Mouse (Mus musculus): Measurements from ENCODE around the gene Gpr157. TPM values are rescaled to one million over a fixed set of nuclear protein-coding genes. Genes with fewer than 3 reads are reported as not detected.

The Gpr157 gene
- polyA plus RNA-seq, 1 experiment from 2014 or later: 2.1 TPM

DNA sequence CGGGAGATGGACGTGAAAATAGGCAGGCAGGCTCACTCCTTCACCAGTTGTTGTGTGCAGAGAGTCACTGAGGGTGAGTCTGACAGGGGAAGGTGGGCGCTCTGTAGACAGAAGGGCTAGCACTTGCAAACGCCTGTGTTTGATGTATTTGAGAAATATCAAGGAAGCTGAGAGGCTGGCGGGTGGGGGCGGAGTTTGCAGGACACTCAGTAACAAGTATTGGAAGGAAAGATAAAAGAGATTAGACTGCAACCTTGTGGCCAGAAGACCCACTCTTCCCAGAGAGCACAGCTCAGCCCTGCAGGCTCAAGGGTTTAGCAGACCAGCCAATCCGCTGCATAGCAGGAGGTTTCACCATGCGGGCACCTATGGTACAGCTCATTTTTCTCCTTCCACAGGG, 35.7 kb upstream of the Gpr157 start:
- Histone ChIP-seq H3K27ac (ENCODE audit: poor library complexity, severe bottlenecking) (no peak overlapping the region), H3K27me3 (replicated peaks) (peaks cover 44% of the 10 kb centered on the region), H3K9me3 (replicated peaks) (peaks cover 3% of the 10 kb centered on the region; the same call in 1 of the 2 replicates), H3K36me3 (no peaks in the 10 kb centered on the region), H3K4me3 (no peak overlapping the region), H3K9ac (no peak overlapping the region), H3K4me1 (replicated peaks) (peaks cover 28% of the 10 kb centered on the region), H3K4me2 (no peak overlapping the region)
- 71% methylated on average over 8 of the region's 8 CpGs for WGBS
- ATAC-seq (ENCODE audit: insufficient number of reproducible peaks, low FRiP score): no peak

DNA sequence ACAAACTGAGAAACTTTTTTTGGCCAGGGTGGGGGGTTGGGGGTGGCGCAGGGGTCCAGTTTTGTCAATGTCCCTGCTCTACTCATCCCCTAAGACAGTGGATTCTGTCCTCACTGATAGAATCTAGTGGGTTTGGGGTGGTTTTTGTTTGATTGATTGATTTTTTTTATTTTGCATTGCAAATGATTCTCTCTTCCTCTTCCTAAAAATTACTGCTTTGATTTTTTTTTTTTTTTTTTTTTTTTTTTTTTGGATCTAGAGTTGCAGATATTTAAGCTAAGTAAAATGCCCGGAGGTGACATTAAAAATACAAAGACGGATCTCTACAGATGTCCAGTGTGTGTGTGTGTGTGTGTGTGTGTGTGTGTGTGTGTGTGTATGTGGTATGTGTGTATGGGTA, 34.8 kb upstream of the Gpr157 start:
- Histone ChIP-seq H3K4me3 (no peak overlapping the region), H3K9ac (no peak overlapping the region), H3K4me2 (no peak overlapping the region), H3K4me1 (replicated peaks) (peaks cover 27% of the 10 kb centered on the region), H3K27me3 (replicated peaks) (peaks cover 37% of the 10 kb centered on the region), H3K9me3 (replicated peaks) (peaks cover 3% of the 10 kb centered on the region; the same call in 1 of the 2 replicates), H3K27ac (ENCODE audit: poor library complexity, severe bottlenecking) (no peak overlapping the region), H3K36me3 (peaks cover 6% of the 10 kb centered on the region; the same call in 1 of the 2 replicates)
- ATAC-seq (ENCODE audit: insufficient number of reproducible peaks, low FRiP score): no peak
- WGBS: 83% methylated on average over 3 of the region's 3 CpGs

DNA sequence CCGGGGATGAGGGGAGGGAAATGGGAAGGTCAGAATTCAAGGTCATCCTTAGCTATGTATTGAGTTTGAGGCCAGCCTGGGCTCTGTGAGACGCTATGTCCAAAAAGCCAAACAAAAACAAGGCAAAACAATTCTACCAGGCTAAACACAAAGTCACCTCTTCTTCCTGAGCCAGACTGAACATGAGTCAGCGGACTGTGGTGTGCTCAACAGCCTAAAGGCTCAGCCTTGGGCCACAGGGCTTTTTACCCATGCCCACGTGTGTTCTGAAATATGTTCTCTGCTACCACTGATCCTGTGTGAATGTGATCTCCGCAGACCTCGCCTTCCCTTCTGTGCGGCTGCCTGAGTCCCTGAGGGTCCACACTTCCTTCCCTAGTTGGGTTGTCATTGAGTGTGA, 31.0 kb upstream of the Gpr157 start:
- Histone ChIP-seq H3K9ac (no peak overlapping the region), H3K36me3 (peaks cover 6% of the 10 kb centered on the region; the same call in 1 of the 2 replicates), H3K4me2 (no peak overlapping the region), H3K4me3 (no peak overlapping the region), H3K27ac (ENCODE audit: poor library complexity, severe bottlenecking) (no peak overlapping the region), H3K27me3 (replicated peaks) (peaks cover 17% of the 10 kb centered on the region), H3K4me1 (replicated peaks) (peaks cover 8% of the 10 kb centered on the region), H3K9me3 (replicated peaks) (no peaks in the 10 kb centered on the region)
- ATAC-seq (ENCODE audit: insufficient number of reproducible peaks, low FRiP score): no peak
- 80% methylated on average over 7 of the region's 7 CpGs for WGBS

DNA sequence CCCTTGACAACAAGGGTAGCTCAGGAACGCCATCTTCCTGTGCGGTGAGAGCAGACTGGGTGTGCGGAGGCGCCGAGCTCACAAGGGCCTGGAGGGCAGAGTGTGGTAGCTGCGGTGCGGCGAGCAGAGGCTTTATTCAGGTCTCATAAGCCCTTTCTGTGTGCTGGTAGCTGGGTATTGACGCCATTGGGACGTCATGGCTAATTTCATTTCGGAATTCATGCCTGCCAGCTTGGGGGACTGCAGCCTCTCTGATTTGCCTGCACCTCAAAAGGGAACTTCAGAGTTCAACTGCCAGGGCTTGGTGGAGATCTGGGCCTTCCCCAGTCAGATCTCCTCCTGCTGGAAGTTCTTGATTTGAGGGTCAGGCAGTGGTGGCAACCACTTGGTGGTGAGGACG, 29.4 kb upstream of the Gpr157 start:
- no peak for ATAC-seq (ENCODE audit: insufficient number of reproducible peaks, low FRiP score)
- Histone ChIP-seq H3K4me3 (no peak overlapping the region), H3K4me2 (no peak overlapping the region), H3K27me3 (replicated peaks) (peaks cover 19% of the 10 kb centered on the region; the same call in 1 of the 2 replicates), H3K4me1 (replicated peaks) (peaks cover 8% of the 10 kb centered on the region), H3K36me3 (peaks cover 6% of the 10 kb centered on the region; the same call in 1 of the 2 replicates), H3K27ac (ENCODE audit: poor library complexity, severe bottlenecking) (no peak overlapping the region), H3K9me3 (replicated peaks) (no peaks in the 10 kb centered on the region), H3K9ac (no peak overlapping the region)
- WGBS: 85% methylated on average over 12 of the region's 12 CpGs

DNA sequence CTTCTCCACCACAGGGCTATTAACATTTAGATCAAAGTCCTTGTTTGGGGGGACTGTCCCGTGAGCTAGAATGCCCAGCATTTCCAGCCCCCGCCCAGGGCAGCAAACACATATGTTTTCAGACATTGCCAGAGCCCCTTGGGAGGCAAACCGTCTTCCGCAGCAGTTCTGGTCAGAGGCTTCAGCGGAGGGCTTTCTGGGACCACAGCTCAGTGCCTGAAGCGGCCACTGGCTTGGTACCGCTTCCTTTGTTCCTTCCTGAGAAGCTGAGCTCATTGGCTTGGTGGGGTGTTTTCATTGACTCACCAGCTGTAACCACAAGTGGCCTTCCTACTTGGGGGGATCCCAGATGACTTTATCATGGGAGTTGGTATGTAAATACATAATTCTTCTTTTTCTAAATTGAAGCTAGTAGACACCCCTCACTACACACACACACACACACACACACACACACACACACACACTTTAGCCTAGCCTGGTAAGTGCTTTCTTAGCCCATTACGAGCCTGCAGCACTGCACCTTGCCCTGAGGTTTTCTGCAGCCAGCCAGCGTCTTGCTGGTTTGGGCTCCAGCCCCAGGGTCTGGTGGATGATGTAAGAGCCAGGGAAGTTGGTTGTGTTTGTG, 27.2 kb upstream of the Gpr157 start:
- H3K4me1 ChIP-seq (replicated peaks): peaks cover 6% of the 10 kb centered on the region
- H3K27ac ChIP-seq (ENCODE audit: poor library complexity, severe bottlenecking): no peak overlapping the region
- no peak for ATAC-seq (ENCODE audit: insufficient number of reproducible peaks, low FRiP score)
- no peak overlapping the region for H3K4me3 ChIP-seq
- H3K9me3 ChIP-seq (replicated peaks): peaks cover 3% of the 10 kb centered on the region; the same call in 1 of the 2 replicates
- WGBS: 73% methylated on average over 9 of the region's 9 CpGs
- H3K9ac ChIP-seq: no peak overlapping the region
- no peak overlapping the region for H3K4me2 ChIP-seq
- peaks cover 20% of the 10 kb centered on the region; the same call in 1 of the 2 replicates for H3K27me3 ChIP-seq (replicated peaks)
- H3K36me3 ChIP-seq: peaks cover 12% of the 10 kb centered on the region

DNA sequence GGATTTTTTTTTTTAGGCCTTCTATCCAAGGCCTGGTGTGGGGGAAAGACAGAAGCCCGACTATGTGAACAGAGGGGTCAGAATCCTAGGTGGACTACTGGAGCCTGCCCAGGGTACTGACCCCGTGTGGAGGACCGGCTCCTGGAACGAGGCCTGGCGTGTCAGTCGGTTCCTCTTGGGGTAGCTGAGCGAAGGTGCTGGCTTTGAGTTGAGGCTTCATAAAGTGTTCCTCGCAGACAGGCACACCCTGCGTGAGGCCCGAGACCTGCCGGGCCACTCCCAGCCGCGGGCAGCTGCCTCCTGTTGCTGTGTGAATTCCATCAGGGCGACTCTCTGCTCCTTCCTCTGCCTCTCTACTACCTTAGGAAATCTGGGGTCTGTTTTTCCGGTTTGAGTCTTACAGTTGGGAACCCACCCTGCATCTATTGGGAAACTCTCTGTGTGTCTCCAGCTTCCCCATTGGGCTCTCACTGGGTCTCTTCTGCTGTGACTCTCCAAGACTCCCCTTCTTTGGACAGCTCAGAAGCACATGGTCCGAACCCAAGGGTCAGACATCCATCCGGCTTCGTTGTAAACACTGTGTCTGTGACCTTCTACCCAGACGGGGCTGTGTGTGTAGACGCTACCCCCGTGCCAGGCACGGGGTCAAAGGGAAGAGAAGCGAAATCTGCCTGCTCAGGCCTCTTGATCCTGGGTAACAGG, 26.5 kb upstream of the Gpr157 start:
- Histone ChIP-seq H3K27ac (ENCODE audit: poor library complexity, severe bottlenecking) (no peak overlapping the region), H3K27me3 (replicated peaks) (peaks cover 20% of the 10 kb centered on the region; the same call in 1 of the 2 replicates), H3K4me2 (no peak overlapping the region), H3K4me1 (replicated peaks) (no peaks in the 10 kb centered on the region; the same call in 1 of the 2 replicates), H3K36me3 (peaks cover 12% of the 10 kb centered on the region), H3K9ac (no peak overlapping the region), H3K9me3 (replicated peaks) (peaks cover 3% of the 10 kb centered on the region; the same call in 1 of the 2 replicates), H3K4me3 (no peak overlapping the region)
- no peak for ATAC-seq (ENCODE audit: insufficient number of reproducible peaks, low FRiP score)
- WGBS: 66% methylated on average over 23 of the region's 23 CpGs

DNA sequence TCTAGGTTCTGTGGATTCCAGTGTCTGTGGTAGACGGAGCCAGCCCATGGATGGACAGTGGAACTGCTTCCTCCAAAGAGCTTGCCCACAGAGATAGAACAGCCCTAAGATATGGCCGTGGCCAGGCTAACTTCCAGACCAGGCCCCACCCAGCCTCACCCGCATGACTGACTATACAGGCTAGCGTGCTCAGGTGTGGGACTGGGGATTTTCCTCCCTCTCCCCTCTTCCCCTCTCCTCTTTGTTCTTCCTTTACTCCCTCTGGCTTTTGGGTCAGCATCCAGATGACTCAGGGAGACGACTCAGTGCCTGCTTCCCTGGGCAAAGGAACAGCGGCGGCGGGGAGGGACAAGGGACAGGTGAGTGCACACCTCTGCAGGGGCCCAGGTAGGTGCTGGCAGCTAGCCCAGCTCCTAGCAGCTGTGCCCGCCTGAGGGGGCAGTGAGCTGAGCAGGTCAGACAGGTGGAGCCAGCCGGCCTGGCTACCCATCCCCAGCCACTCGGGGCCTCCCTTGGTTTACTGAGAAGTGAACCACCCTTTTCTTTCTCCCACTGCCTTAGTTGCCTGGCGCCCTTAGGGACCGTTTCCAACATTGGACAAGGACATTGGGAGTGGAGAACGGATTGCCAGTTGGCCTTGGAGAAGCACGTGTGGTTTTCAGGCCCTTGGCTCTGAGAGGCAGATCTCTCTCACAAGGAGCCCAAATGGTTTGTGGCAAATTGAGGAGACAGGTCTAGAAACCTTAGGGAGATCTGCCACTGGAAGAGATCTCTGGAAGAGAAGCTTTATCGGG, 25.5 kb upstream of the Gpr157 start:
- Histone ChIP-seq H3K9me3 (replicated peaks) (peaks cover 3% of the 10 kb centered on the region; the same call in 1 of the 2 replicates), H3K4me3 (no peak overlapping the region), H3K4me2 (no peak overlapping the region), H3K27ac (ENCODE audit: poor library complexity, severe bottlenecking) (no peak overlapping the region), H3K4me1 (replicated peaks) (no peaks in the 10 kb centered on the region; the same call in 1 of the 2 replicates), H3K36me3 (peaks cover 12% of the 10 kb centered on the region), H3K27me3 (replicated peaks) (peaks cover 20% of the 10 kb centered on the region; the same call in 1 of the 2 replicates), H3K9ac (no peak overlapping the region)
- 74% methylated on average over 16 of the region's 16 CpGs for WGBS
- ATAC-seq (ENCODE audit: insufficient number of reproducible peaks, low FRiP score): no peak

DNA sequence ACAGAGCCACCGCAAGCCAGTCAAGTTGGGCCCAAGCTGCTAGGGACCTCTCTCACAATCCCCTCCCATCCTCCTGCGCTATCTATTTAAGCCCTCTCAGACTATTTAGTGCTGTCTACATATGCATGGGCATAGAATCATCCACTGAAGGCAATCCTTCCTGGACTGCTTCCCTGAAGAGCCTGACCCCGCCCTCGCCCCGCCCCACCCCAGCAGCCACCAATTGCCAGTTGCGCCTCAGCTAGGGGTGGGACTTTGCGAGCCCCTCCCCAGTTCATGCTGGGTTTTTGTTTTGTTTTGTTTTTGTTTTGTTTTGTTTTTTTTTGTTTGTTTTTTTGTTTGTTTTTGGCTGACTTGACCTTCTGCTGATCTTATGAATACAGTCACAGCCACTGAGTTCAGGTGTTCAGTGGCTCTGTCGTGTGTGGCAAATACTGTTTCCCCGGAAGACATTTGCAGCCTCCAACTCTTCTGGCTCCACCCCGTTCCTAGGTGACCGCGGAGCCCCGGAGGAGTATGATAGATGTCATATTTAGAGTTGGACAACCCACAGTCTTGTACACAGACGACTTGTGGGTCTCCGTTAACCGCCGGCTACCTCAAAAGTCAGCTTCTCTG, 20.4 kb upstream of the Gpr157 start:
- peaks cover 6% of the 10 kb centered on the region; the same call in 1 of the 2 replicates for H3K27me3 ChIP-seq (replicated peaks)
- 75% methylated on average over 17 of the region's 17 CpGs for WGBS
- H3K9me3 ChIP-seq (replicated peaks): peaks cover 3% of the 10 kb centered on the region; the same call in 1 of the 2 replicates
- H3K4me2 ChIP-seq: no peak overlapping the region
- no peak for ATAC-seq (ENCODE audit: insufficient number of reproducible peaks, low FRiP score)
- no peak overlapping the region for H3K4me3 ChIP-seq
- H3K27ac ChIP-seq (ENCODE audit: poor library complexity, severe bottlenecking): no peak overlapping the region
- H3K4me1 ChIP-seq (replicated peaks): peaks cover 11% of the 10 kb centered on the region
- H3K36me3 ChIP-seq: peaks cover 6% of the 10 kb centered on the region; the same call in 1 of the 2 replicates
- H3K9ac ChIP-seq: no peak overlapping the region

DNA sequence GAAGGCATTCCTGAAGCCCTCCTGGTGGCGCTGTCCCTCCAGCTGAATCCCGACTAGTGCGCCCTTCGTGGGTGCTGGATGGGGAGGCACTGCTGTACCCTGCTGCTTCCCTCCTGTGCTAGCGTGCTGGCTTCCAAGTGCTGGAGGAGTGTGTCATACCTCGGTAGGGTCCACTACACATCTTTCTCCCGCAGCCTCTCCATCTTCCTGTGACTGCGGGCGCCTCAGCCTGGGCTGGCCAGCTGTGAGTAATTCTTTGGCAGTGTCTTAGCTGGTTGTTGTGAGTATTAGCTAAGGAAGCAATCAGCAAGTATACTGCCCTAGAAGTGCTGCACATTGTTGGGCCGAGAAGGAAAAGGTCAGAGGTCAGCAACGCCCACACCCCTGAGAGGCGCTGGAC, 18.9 kb upstream of the Gpr157 start:
- H3K9ac ChIP-seq: no peak overlapping the region
- H3K27ac ChIP-seq (ENCODE audit: poor library complexity, severe bottlenecking): no peak overlapping the region
- H3K36me3 ChIP-seq: peaks cover 6% of the 10 kb centered on the region; the same call in 1 of the 2 replicates
- peaks cover 3% of the 10 kb centered on the region; the same call in 1 of the 2 replicates for H3K9me3 ChIP-seq (replicated peaks)
- H3K4me2 ChIP-seq: no peak overlapping the region
- peaks cover 16% of the 10 kb centered on the region for H3K4me1 ChIP-seq (replicated peaks)
- H3K27me3 ChIP-seq (replicated peaks): no peaks in the 10 kb centered on the region
- H3K4me3 ChIP-seq: no peak overlapping the region
- no peak for ATAC-seq (ENCODE audit: insufficient number of reproducible peaks, low FRiP score)
- WGBS: 76% methylated on average over 12 of the region's 12 CpGs

DNA sequence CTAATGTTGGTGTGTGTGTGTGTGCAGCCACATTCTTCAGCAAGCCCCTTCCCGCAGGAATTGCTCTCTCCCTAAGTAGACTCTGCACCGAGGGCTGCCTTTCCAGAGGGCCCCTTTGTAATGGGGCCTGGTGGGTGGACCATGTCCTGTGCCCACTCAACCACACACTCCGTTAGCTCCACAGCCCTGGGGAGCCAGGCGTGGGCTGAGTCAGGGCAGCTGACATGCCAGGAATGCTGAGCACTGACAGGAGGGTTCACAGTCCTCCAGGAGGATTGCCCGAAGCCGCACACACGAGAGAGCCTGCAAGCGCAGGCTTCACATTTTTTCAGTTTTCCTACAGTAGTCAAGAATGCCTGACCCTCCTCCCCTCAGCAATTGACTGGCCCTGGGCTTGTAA, 17.0 kb upstream of the Gpr157 start:
- H3K27me3 ChIP-seq (replicated peaks): no peaks in the 10 kb centered on the region
- H3K4me2 ChIP-seq: no peak overlapping the region
- H3K27ac ChIP-seq (ENCODE audit: poor library complexity, severe bottlenecking): peak overlapping the region; percentile 20
- WGBS: 18% methylated on average over 8 of the region's 8 CpGs
- no peaks in the 10 kb centered on the region for H3K9me3 ChIP-seq (replicated peaks)
- H3K4me3 ChIP-seq: no peak overlapping the region
- H3K36me3 ChIP-seq: no peaks in the 10 kb centered on the region
- peak; percentile 47; the same call in 1 of the 2 replicates for ATAC-seq (ENCODE audit: insufficient number of reproducible peaks, low FRiP score)
- no peak overlapping the region for H3K9ac ChIP-seq
- H3K4me1 ChIP-seq (replicated peaks): peaks cover 16% of the 10 kb centered on the region

Measured in heart, embryonic 12.5 days (tissue).